Mouse (Mus musculus) cerebellum, adult 2 months (tissue): ENCODE measurements around the gene Lmod2. TPM values are rescaled to one million over a fixed set of nuclear protein-coding genes. Genes with fewer than 3 reads are reported as not detected.

Experiments
- DNase-seq, 2 experiments: peaks; one replicate each; pipeline ENCODE4 v3.0.0; 2021
- H3K27ac ChIP-seq: fragments of 200-500 bp; 2 replicates; pipeline ENCODE4 v1.5.1; 2012; ENCODE audit warnings: low read length, control low read depth, inconsistent platforms; ENCODE audit not compliant: insufficient read depth
- H3K27me3 ChIP-seq: fragments of 200-500 bp; 2 replicates; pipeline ENCODE4 v1.6.1; 2012; ENCODE audit warnings: inconsistent platforms, mild to moderate bottlenecking, low read length, moderate library complexity; ENCODE audit not compliant: control insufficient read depth, insufficient read depth
- H3K4me1 ChIP-seq: fragments of 200-500 bp; 2 replicates; pipeline ENCODE4 v1.6.1; 2011; ENCODE audit warnings: low read length; ENCODE audit not compliant: control insufficient read depth, insufficient read depth
- H3K4me3 ChIP-seq: fragments of 200-500 bp; replicated peaks from 2 replicates; pipeline ENCODE3; 2011; ENCODE audit warnings: mild to moderate bottlenecking, low read depth, low read length, control low read depth; ENCODE audit not compliant: insufficient read depth
- CTCF ChIP-seq: fragments of 200-500 bp; IDR thresholded peaks from 2 replicates; pipeline ENCODE4 v1.5.1; 2011; ENCODE audit warnings: low read depth, mild to moderate bottlenecking, control low read depth, low read length, moderate library complexity, borderline replicate concordance; ENCODE audit not compliant: insufficient read depth
- POLR2A ChIP-seq: fragments of 200-500 bp; IDR thresholded peaks from 2 replicates; pipeline ENCODE4 v1.6.1; 2011; ENCODE audit warnings: low read length, control low read depth, borderline replicate concordance; ENCODE audit not compliant: insufficient read depth
- WGBS: fragments of 180-500 bp; shearing (Covaris S2); methylation state at CpG from one replicate; pipeline ENCODE4 v1.1.7; 2018; 5-methylcytosine and 5-hydroxymethylcytosine counted together
- polyA plus RNA-seq: library from polyadenylated mRNA; depleted of rRNA; stranded (reverse); fragments of >200 nt; gene quantifications from 2 replicates; pipeline ENCODE4 v1.2.3, GENCODE M21; 2012

The Lmod2 gene
- polyA plus RNA-seq, 1 experiment = 0.05 TPM

GRCm38 (mm10) chr6:24591525-24592218, 5.9 kb upstream of the Lmod2 start:
- TF ChIP-seq POLR2A (no peak), CTCF (no peak)
- no peak for DNase-seq
- Histone ChIP-seq H3K4me1 (no peaks in the 10 kb centered on the region), H3K27ac (no peak overlapping the region), H3K27me3 (no peaks in the 10 kb centered on the region), H3K4me3 (no peak overlapping the region)
- WGBS = 49% methylated on average over 10 of the region's 10 CpGs

- Histone ChIP-seq H3K4me3 (no peak overlapping the region), H3K4me1 (no peaks in the 10 kb centered on the region), H3K27me3 (no peaks in the 10 kb centered on the region), H3K27ac (no peak overlapping the region)
- TF ChIP-seq CTCF (no peak), POLR2A (no peak)
- WGBS = 94% methylated on average over 6 of the region's 6 CpGs
- DNase-seq = no peak
Measured at GRCm38 (mm10) chr6:24599179-24599578, 1.6 kb downstream of the Lmod2 start.

- TF ChIP-seq CTCF (no peak), POLR2A (no peak)
- DNase-seq = no peak
- Histone ChIP-seq H3K27me3 (no peaks in the 10 kb centered on the region), H3K4me1 (no peaks in the 10 kb centered on the region), H3K27ac (no peak overlapping the region), H3K4me3 (no peak overlapping the region)
- WGBS = 32% methylated on average over 5 of the region's 5 CpGs
Measured at GRCm38 (mm10) chr6:24599639-24600038, 2.1 kb downstream of the Lmod2 start.

GRCm38 (mm10) chr6:24600134-24600533, 2.6 kb downstream of the Lmod2 start:
- TF ChIP-seq POLR2A (no peak), CTCF (no peak)
- no peaks in the 10 kb centered on the region for H3K27me3 ChIP-seq
- no peak for DNase-seq
- 86% methylated on average over 6 of the region's 6 CpGs for WGBS
- no peak overlapping the region for H3K27ac ChIP-seq
- H3K4me3 ChIP-seq = no peak overlapping the region
- no peaks in the 10 kb centered on the region for H3K4me1 ChIP-seq

GRCm38 (mm10) chr6:24600726-24601125, 3.2 kb downstream of the Lmod2 start:
- H3K27ac ChIP-seq = no peak overlapping the region
- H3K27me3 ChIP-seq = no peaks in the 10 kb centered on the region
- H3K4me1 ChIP-seq = no peaks in the 10 kb centered on the region
- WGBS = 59% methylated on average over 4 of the region's 4 CpGs
- TF ChIP-seq CTCF = no peak
- TF ChIP-seq POLR2A = no peak
- no peak overlapping the region for H3K4me3 ChIP-seq
- DNase-seq = no peak

- no peak for TF ChIP-seq CTCF
- no peak for TF ChIP-seq POLR2A
- DNase-seq = no peak
- Histone ChIP-seq H3K4me3 (no peak overlapping the region), H3K4me1 (no peaks in the 10 kb centered on the region; the same call in 1 of the 2 replicates), H3K27me3 (no peaks in the 10 kb centered on the region), H3K27ac (no peak overlapping the region)
- 45% methylated on average over 1 of the region's 1 CpGs for WGBS
Measured at GRCm38 (mm10) chr6:24601668-24602067, 4.1 kb downstream of the Lmod2 start.

GRCm38 (mm10) chr6:24602351-24602750, 4.8 kb downstream of the Lmod2 start:
- H3K4me1 ChIP-seq = peaks cover 5% of the 10 kb centered on the region; the same call in 1 of the 2 replicates
- no peak for DNase-seq
- WGBS = 77% methylated on average over 3 of the region's 3 CpGs
- no peak overlapping the region for H3K27ac ChIP-seq
- no peak overlapping the region for H3K4me3 ChIP-seq
- no peak for TF ChIP-seq CTCF
- TF ChIP-seq POLR2A = no peak
- no peaks in the 10 kb centered on the region for H3K27me3 ChIP-seq

GRCm38 (mm10) chr6:24602993-24603392, 5.4 kb downstream of the Lmod2 start:
- Histone ChIP-seq H3K27ac (no peak overlapping the region), H3K27me3 (no peaks in the 10 kb centered on the region), H3K4me1 (peaks cover 7% of the 10 kb centered on the region; the same call in 1 of the 2 replicates), H3K4me3 (no peak overlapping the region)
- no peak for TF ChIP-seq POLR2A
- no peak for TF ChIP-seq CTCF
- no peak for DNase-seq
- 91% methylated on average over 5 of the region's 5 CpGs for WGBS
